Mouse (Mus musculus) small intestine, adult 2 months (tissue): Measurements from ENCODE around the gene Pebp1.

Experiments
- CTCF ChIP-seq: fragments of 200-500 bp; IDR thresholded peaks from 2 replicates; pipeline ENCODE4 v1.5.1; 2012; ENCODE audit warnings: low read depth, mild to moderate bottlenecking, control low read depth, inconsistent platforms, low read length, moderate library complexity, mixed read lengths; ENCODE audit not compliant: insufficient replicate concordance, insufficient read length; ENCODE audit errors: extremely low read depth
- POLR2A ChIP-seq: fragments of 200-500 bp; IDR thresholded peaks from 2 replicates; pipeline ENCODE4 v1.6.1; 2012; ENCODE audit warnings: low read depth, mild to moderate bottlenecking, control low read depth, inconsistent platforms, low read length, moderate library complexity

- no peak for TF ChIP-seq CTCF
- TF ChIP-seq POLR2A: no peak
These were observed 3.4 kb downstream of the Pebp1 start for GRCm38 (mm10) chr5:117284029-117284428.
